ENCODE assay signal across 26 mouse cellular contexts in the genomic region with DNA sequence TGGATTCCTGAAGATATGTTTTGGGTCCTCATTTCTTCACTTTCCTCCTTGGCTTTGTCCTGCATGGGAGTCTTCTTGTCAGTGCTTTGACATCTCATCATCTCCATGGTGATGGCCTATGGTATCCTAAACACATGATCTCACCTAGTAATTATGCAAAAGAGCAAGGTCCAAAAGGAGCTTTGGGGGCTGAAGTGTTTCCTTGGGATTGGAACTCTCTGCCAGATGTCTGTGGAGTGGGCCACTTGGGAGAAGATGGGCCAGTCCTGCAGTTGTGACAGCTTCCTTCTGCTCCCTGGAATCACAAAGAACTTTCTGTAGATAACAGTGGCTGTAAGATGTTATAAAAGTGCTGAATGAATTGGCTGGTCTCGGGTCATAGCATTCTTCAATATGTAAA.
DNase-seq lines count a peak whose midpoint lies in the region; ATAC-seq lines count a peak whose summit lies in the region.
"Had no signal": no experiment of that assay in that cellular context is flagged by ENCODE, and none has a peak within 500 bp of the region (broad histone marks: within the 10 kb centered on the region; RNA-seq: fewer than 3 reads in every experiment).

No protein-coding gene starts in this region.

- ATAC-seq in heart, embryonic 12.5 days (ENCODE audit: insufficient number of reproducible peaks, low FRiP score), result no peak
- ATAC-seq: activated CD4-positive, CD25-positive, alpha-beta regulatory T cell, adult 4 months; forebrain, embryonic 15.5 days; hindbrain, postnatal 0 days; inflammation-experienced regulatory T-cells, adult 6 months had no signal

- H3K4me3 ChIP-seq in heart, embryonic 12.5 days, result no peak overlapping the region
- H3K4me3 ChIP-seq: embryonic facial prominence, embryonic 10.5 days; embryonic facial prominence, embryonic 13.5 days; erythroblast, embryonic 14.5 days; forebrain, embryonic 12.5 days; forebrain, embryonic 15.5 days; heart, embryonic 13.5 days had no signal

- no peaks in the 10 kb centered on the region for H3K36me3 ChIP-seq in heart, embryonic 12.5 days
- H3K36me3 ChIP-seq: embryonic facial prominence, embryonic 10.5 days; embryonic facial prominence, embryonic 13.5 days; forebrain, embryonic 12.5 days; forebrain, embryonic 15.5 days; heart, embryonic 13.5 days had no signal

- H3K4me1 ChIP-seq in heart, embryonic 12.5 days (replicated peaks), result peaks cover 7% of the 10 kb centered on the region; the same call in 1 of the 2 replicates
- H3K4me1 ChIP-seq: embryonic facial prominence, embryonic 13.5 days; forebrain, embryonic 12.5 days; forebrain, embryonic 15.5 days had no signal

- H3K27ac ChIP-seq in heart, embryonic 12.5 days (ENCODE audit: poor library complexity, severe bottlenecking), result no peak overlapping the region
- H3K27ac ChIP-seq: embryonic facial prominence, embryonic 10.5 days; embryonic facial prominence, embryonic 13.5 days; forebrain, embryonic 12.5 days; forebrain, embryonic 15.5 days; heart, embryonic 13.5 days; hindbrain, embryonic 14.5 days; hindbrain, postnatal 0 days had no signal

- WGBS in heart, embryonic 12.5 days, result 75% methylated on average over 1 of the region's 1 CpGs

- H3K9ac ChIP-seq in heart, embryonic 12.5 days, result no peak overlapping the region
- H3K9ac ChIP-seq: embryonic facial prominence, embryonic 13.5 days; forebrain, embryonic 12.5 days; forebrain, embryonic 15.5 days; heart, embryonic 13.5 days; hindbrain, embryonic 14.5 days had no signal

- DNase-seq in heart, adult 11 months, result peak; percentile 94
- no peak for DNase-seq in heart, postnatal 36 days
- peak; percentile 27 to 53 for DNase-seq in heart, adult 9 months (ENCODE audit: low spot score in 2 of 2)
- peak; percentile 27 for DNase-seq in lung, postnatal 10 days
- DNase-seq in lung, postnatal 4 days, result no peak
- DNase-seq in kidney, adult 8-10 months, result no peak
- DNase-seq: adrenal gland, adult 8-10 months; adrenal gland, postnatal 25 days; cerebellum, adult 11-12 months; cerebellum, adult 8-10 months; cerebellum, postnatal 10 days; cerebellum, postnatal 36 days; embryo, embryonic 11 days; gastrocnemius, postnatal 25 days; kidney, adult 11 months had no signal

- H3K4me2 ChIP-seq in heart, embryonic 12.5 days, result no peak overlapping the region
- H3K4me2 ChIP-seq: embryonic facial prominence, embryonic 13.5 days; forebrain, embryonic 12.5 days; forebrain, embryonic 15.5 days; heart, embryonic 13.5 days; hindbrain, embryonic 14.5 days had no signal

- no peaks in the 10 kb centered on the region for H3K9me3 ChIP-seq in heart, embryonic 12.5 days (replicated peaks)
- H3K9me3 ChIP-seq: embryonic facial prominence, embryonic 10.5 days; embryonic facial prominence, embryonic 13.5 days; forebrain, embryonic 12.5 days; forebrain, embryonic 15.5 days; heart, embryonic 13.5 days had no signal

- intact Hi-C loops in heart, postnatal 36 days (cut with DNase I), result no loop called here

- no peaks in the 10 kb centered on the region for H3K27me3 ChIP-seq in heart, embryonic 12.5 days (replicated peaks)
- H3K27me3 ChIP-seq: embryonic facial prominence, embryonic 13.5 days; forebrain, embryonic 12.5 days; forebrain, embryonic 15.5 days; heart, embryonic 13.5 days had no signal

Comparison
In these comparisons a context has a peak if more than half of its experiments do, and no peak if none do; other contexts are left out.
1. DNase-seq: peak in heart, adult 11 months (single experiment), heart, adult 9 months (2 of 2) and lung, postnatal 10 days (single experiment); none in heart, postnatal 36 days (0 of 2), lung, postnatal 4 days (0 of 2) and kidney, adult 8-10 months (0 of 2).